Mouse (Mus musculus): Measurements from ENCODE around the gene Gm9048. TPM values are rescaled to one million over a fixed set of nuclear protein-coding genes. Genes with fewer than 3 reads are reported as not detected.

Gene Gm9048
- not detected for polyA plus RNA-seq (2014; fragmentation: Illumina TruSeq; extraction: RNeasy Lipid Tissue Mini Kit (QIAGEN cat#74804); ENCODE audit: low read depth, low replicate concordance)

DNA sequence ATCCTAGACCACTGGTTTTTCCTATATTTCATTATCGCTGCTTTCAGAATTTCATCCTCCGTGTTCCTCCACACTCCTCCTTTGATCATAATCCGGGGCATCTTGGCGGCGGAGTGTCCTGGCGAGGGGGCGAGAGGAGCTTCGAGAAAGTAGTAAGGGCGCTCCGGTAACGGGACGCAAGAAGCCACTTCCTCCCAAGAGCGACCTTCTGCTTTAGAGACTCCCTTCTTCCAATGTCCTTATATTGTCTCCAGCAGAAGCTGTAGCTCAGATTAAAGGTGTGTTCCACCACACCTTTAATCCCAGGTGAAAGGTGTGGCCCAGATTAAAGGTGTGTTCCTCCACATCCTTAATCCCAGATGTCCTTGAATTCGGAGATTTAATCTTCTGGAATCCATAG lies at the start of gene Gm9048:
TSS of gene Gm9048 (minus strand) at position 101 of the 400 bp plus-strand sequence.

DNA sequence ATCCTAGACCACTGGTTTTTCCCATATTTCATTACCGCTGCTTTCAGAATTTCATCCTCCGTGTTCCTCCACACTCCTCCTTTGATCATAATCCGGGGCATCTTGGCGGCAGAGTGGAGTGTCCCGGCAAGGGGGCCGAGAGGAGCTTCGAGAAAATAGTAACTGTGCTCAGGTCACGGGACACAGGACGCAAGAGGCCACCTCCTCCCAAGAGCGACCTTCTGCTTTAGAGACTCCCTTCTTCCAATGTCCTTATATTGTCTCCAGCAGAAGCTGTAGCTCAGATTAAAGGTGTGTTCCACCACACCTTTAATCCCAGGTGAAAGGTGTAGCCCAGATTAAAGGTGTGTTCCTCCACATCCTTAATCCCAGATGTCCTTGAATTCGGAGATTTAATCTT lies 5.5 kb upstream of the Gm9048 start, which contains the start of gene Gm9049:
TSS of gene Gm9049 (minus strand) at position 101 of the 400 bp plus-strand sequence.

DNA sequence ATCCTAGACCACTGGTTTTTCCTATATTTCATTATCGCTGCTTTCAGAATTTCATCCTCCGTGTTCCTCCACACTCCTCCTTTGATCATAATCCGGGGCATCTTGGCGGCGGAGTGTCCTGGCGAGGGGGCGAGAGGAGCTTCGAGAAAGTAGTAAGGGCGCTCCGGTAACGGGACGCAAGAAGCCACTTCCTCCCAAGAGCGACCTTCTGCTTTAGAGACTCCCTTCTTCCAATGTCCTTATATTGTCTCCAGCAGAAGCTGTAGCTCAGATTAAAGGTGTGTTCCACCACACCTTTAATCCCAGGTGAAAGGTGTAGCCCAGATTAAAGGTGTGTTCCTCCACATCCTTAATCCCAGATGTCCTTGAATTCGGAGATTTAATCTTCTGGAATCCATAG lies 5.3 kb downstream of the Gm9048 start, which contains the start of gene Gm9046:
TSS of gene Gm9046 (minus strand) at position 101 of the 400 bp plus-strand sequence.

DNA sequence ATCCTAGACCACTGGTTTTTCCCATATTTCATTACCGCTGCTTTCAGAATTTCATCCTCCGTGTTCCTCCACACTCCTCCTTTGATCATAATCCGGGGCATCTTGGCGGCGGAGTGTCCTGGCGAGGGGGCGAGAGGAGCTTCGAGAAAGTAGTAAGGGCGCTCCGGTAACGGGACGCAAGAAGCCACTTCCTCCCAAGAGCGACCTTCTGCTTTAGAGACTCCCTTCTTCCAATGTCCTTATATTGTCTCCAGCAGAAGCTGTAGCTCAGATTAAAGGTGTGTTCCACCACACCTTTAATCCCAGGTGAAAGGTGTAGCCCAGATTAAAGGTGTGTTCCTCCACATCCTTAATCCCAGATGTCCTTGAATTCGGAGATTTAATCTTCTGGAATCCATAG lies 10.7 kb downstream of the Gm9048 start, which contains the start of gene Gm9045:
TSS of gene Gm9045 (minus strand) at position 101 of the 400 bp plus-strand sequence.

DNA sequence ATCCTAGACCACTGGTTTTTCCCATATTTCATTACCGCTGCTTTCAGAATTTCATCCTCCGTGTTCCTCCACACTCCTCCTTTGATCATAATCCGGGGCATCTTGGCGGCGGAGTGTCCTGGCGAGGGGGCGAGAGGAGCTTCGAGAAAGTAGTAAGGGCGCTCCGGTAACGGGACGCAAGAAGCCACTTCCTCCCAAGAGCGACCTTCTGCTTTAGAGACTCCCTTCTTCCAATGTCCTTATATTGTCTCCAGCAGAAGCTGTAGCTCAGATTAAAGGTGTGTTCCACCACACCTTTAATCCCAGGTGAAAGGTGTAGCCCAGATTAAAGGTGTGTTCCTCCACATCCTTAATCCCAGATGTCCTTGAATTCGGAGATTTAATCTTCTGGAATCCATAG lies 16.2 kb downstream of the Gm9048 start, which contains the start of gene Gm9044:
TSS of gene Gm9044 (minus strand) at position 101 of the 400 bp plus-strand sequence.

DNA sequence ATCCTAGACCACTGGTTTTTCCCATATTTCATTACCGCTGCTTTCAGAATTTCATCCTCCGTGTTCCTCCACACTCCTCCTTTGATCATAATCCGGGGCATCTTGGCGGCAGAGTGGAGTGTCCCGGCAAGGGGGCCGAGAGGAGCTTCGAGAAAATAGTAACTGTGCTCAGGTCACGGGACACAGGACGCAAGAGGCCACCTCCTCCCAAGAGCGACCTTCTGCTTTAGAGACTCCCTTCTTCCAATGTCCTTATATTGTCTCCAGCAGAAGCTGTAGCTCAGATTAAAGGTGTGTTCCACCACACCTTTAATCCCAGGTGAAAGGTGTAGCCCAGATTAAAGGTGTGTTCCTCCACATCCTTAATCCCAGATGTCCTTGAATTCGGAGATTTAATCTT lies 21.6 kb downstream of the Gm9048 start, which contains the start of gene Gm9040:
TSS of gene Gm9040 (minus strand) at position 101 of the 400 bp plus-strand sequence.

Other genes with a start within 250 kb of the Gm9048 start
- gene Mdm1, start 206.9 kb downstream of the Gm9048 start, polyA plus RNA-seq (2014; fragmentation: Illumina TruSeq; extraction: RNeasy Lipid Tissue Mini Kit (QIAGEN cat#74804); ENCODE audit: low read depth, low replicate concordance): 6.1 TPM
- gene Il22, start 143.7 kb downstream of the Gm9048 start, polyA plus RNA-seq (2014; fragmentation: Illumina TruSeq; extraction: RNeasy Lipid Tissue Mini Kit (QIAGEN cat#74804); ENCODE audit: low read depth, low replicate concordance): not detected
- gene Gm32717, start 107.9 kb downstream of the Gm9048 start, polyA plus RNA-seq (2014; fragmentation: Illumina TruSeq; extraction: RNeasy Lipid Tissue Mini Kit (QIAGEN cat#74804); ENCODE audit: low read depth, low replicate concordance): not detected
- gene Gm32802, start 90.0 kb downstream of the Gm9048 start, polyA plus RNA-seq (2014; fragmentation: Illumina TruSeq; extraction: RNeasy Lipid Tissue Mini Kit (QIAGEN cat#74804); ENCODE audit: low read depth, low replicate concordance): not detected
- gene Iltifb, start 53.6 kb downstream of the Gm9048 start, polyA plus RNA-seq (2014; fragmentation: Illumina TruSeq; extraction: RNeasy Lipid Tissue Mini Kit (QIAGEN cat#74804); ENCODE audit: low read depth, low replicate concordance): not detected
- not detected for gene Gm9040, start 21.7 kb downstream of the Gm9048 start, polyA plus RNA-seq (2014; fragmentation: Illumina TruSeq; extraction: RNeasy Lipid Tissue Mini Kit (QIAGEN cat#74804); ENCODE audit: low read depth, low replicate concordance)
- not detected for gene Gm9044, start 16.3 kb downstream of the Gm9048 start, polyA plus RNA-seq (2014; fragmentation: Illumina TruSeq; extraction: RNeasy Lipid Tissue Mini Kit (QIAGEN cat#74804); ENCODE audit: low read depth, low replicate concordance)
- not detected for gene Gm9045, start 10.8 kb downstream of the Gm9048 start, polyA plus RNA-seq (2014; fragmentation: Illumina TruSeq; extraction: RNeasy Lipid Tissue Mini Kit (QIAGEN cat#74804); ENCODE audit: low read depth, low replicate concordance)
- gene Gm9046, start 5.4 kb downstream of the Gm9048 start, polyA plus RNA-seq (2014; fragmentation: Illumina TruSeq; extraction: RNeasy Lipid Tissue Mini Kit (QIAGEN cat#74804); ENCODE audit: low read depth, low replicate concordance): not detected
- not detected for gene Gm9049, start 5.4 kb upstream of the Gm9048 start, polyA plus RNA-seq (2014; fragmentation: Illumina TruSeq; extraction: RNeasy Lipid Tissue Mini Kit (QIAGEN cat#74804); ENCODE audit: low read depth, low replicate concordance)
- gene Ifng, start 92.4 kb upstream of the Gm9048 start, polyA plus RNA-seq (2014; fragmentation: Illumina TruSeq; extraction: RNeasy Lipid Tissue Mini Kit (QIAGEN cat#74804); ENCODE audit: low read depth, low replicate concordance): not detected